Mouse (Mus musculus) thymus, postnatal 0 days (tissue): ENCODE results near the gene Olfml1. TPM values are rescaled to one million over a fixed set of nuclear protein-coding genes. Genes with fewer than 3 reads are reported as not detected.

Experiments used
- polyA plus RNA-seq: library from polyadenylated mRNA; unstranded; fragments of >200 nt; fragmentation: Nextera tagmentation; extraction: Ambion mirVana; gene quantifications from 2 replicates; pipeline ENCODE4 v1.2.1, GENCODE M21; 2015

Gene Olfml1
- polyA plus RNA-seq, 1 experiment from 2014 or later, result 12.7 TPM

Other genes with a start within 250 kb of the Olfml1 start
- 0.04 and 0.08 TPM in 2 replicates for gene Syt9, start 196.7 kb upstream of the Olfml1 start, polyA plus RNA-seq
- gene Ppfibp2, start 27.8 kb downstream of the Olfml1 start, polyA plus RNA-seq, result 2.4 and 3.0 TPM in 2 replicates
- gene 5330417H12Rik, start 57.7 kb downstream of the Olfml1 start, polyA plus RNA-seq, result not detected in 2 replicates
- 0.08 and 0.10 TPM in 2 replicates for gene Cyb5r2, start 190.6 kb downstream of the Olfml1 start, polyA plus RNA-seq
- not detected in 2 replicates for gene Ovch2, start 233.8 kb downstream of the Olfml1 start, polyA plus RNA-seq
- gene Olfr467, start 244.8 kb downstream of the Olfml1 start, polyA plus RNA-seq, result not detected in 2 replicates